Mouse (Mus musculus) small intestine, adult 2 months (tissue): ENCODE data around the gene Usp25.

Experiments
- CTCF ChIP-seq: fragments of 200-500 bp; IDR thresholded peaks from 2 replicates; pipeline ENCODE4 v1.5.1; 2012; ENCODE audit warnings: low read depth, mild to moderate bottlenecking, control low read depth, inconsistent platforms, low read length, moderate library complexity, mixed read lengths; ENCODE audit not compliant: insufficient replicate concordance, insufficient read length; ENCODE audit errors: extremely low read depth
- POLR2A ChIP-seq: fragments of 200-500 bp; IDR thresholded peaks from 2 replicates; pipeline ENCODE4 v1.6.1; 2012; ENCODE audit warnings: low read depth, mild to moderate bottlenecking, control low read depth, inconsistent platforms, low read length, moderate library complexity

GRCm38 (mm10) chr16:77055519-77056159 lies 42.1 kb downstream of the Usp25 start:
- TF ChIP-seq CTCF (no peak), POLR2A (no peak)
